Mouse (Mus musculus): ENCODE results near the gene Azgp1. TPM values are rescaled to one million over a fixed set of nuclear protein-coding genes. Genes with fewer than 3 reads are reported as not detected.
"Not testable (repeated sequence)": the region's sequence is repeated elsewhere in the genome, so short reads cannot be mapped to it uniquely, and the experiment has no call there.

The Azgp1 gene
- polyA plus RNA-seq, 1 experiment from 2014 or later, result not detected

- no peak overlapping the region for H3K9ac ChIP-seq
- no peak overlapping the region for H3K4me3 ChIP-seq
- 42% methylated on average over 3 of the region's 3 CpGs for WGBS
- no peak overlapping the region for H3K4me2 ChIP-seq
- no peak overlapping the region for H3K27ac ChIP-seq (replicated peaks)
- no peaks in the 10 kb centered on the region for H3K9me3 ChIP-seq
- no peak for ATAC-seq (ENCODE audit: extremely low read depth, insufficient number of reproducible peaks, low FRiP score, low TSS enrichment)
- no peaks in the 10 kb centered on the region for H3K36me3 ChIP-seq
- H3K4me1 ChIP-seq, result no peaks in the 10 kb centered on the region
- 0 out of 2 replicates have a peak, but pooled peaks cover 6% of the 10 kb centered on the region for H3K27me3 ChIP-seq (replicated peaks)
Measured at GRCm38 (mm10) chr5:137973738-137974137, 7.6 kb upstream of the Azgp1 start.

- 57% methylated on average over 3 of the region's 3 CpGs for WGBS
- no peak overlapping the region for H3K9ac ChIP-seq
- ATAC-seq (ENCODE audit: extremely low read depth, insufficient number of reproducible peaks, low FRiP score, low TSS enrichment), result no peak
- H3K27me3 ChIP-seq (replicated peaks), result 0 out of 2 replicates have a peak, but pooled peaks cover 6% of the 10 kb centered on the region
- no peaks in the 10 kb centered on the region for H3K9me3 ChIP-seq
- no peaks in the 10 kb centered on the region for H3K4me1 ChIP-seq
- H3K4me2 ChIP-seq, result no peak overlapping the region
- H3K27ac ChIP-seq (replicated peaks), result no peak overlapping the region
- no peaks in the 10 kb centered on the region for H3K36me3 ChIP-seq
- no peak overlapping the region for H3K4me3 ChIP-seq
Measured at GRCm38 (mm10) chr5:137974724-137975123, 6.6 kb upstream of the Azgp1 start.

DNA sequence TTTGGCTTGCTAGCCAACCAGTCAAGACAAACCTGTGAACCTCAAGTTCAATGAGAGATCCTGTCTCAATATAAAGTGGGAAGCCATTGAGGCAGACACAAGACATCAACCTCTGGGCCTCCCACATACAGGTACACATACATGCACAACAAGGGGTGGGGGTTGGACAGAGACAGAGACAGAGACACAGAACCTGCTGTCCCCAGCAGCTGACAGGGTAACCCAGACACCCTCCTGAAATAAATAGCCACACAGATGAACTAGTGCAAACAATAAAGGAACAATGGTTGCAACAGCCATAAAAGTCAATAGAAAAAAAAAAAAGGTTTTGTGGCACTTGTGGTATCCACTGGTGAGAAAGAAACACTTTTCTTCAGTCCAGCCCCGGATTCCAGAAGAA, 5.9 kb upstream of the Azgp1 start:
- no peaks in the 10 kb centered on the region for H3K9me3 ChIP-seq
- H3K4me3 ChIP-seq, result no peak overlapping the region
- no peak for ATAC-seq (ENCODE audit: extremely low read depth, insufficient number of reproducible peaks, low FRiP score, low TSS enrichment)
- no peaks in the 10 kb centered on the region for H3K36me3 ChIP-seq
- no peak overlapping the region for H3K27ac ChIP-seq (replicated peaks)
- H3K4me1 ChIP-seq, result no peaks in the 10 kb centered on the region
- H3K4me2 ChIP-seq, result no peak overlapping the region
- 0 out of 2 replicates have a peak, but pooled peaks cover 6% of the 10 kb centered on the region for H3K27me3 ChIP-seq (replicated peaks)
- H3K9ac ChIP-seq, result no peak overlapping the region
- 38% methylated on average over 1 of the region's 1 CpGs for WGBS

DNA sequence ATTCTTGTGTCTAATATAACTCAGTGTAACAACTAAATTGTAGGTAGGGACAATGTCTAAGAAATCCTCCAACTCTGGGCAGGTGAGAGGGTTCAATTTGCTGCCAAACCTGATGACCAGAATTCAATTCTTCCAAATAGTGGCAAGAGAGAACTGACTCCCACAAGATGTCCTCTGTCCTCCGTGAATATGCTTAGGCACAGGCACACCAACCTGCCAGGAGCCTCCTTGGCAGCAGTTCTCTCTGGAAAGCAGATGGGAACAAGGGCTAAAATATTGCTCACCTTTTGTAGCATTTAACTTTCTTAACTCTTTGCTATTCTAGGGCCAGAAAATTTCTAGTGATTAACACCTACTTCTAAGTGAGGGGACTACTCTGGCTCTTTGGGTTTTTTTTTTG, 4.0 kb upstream of the Azgp1 start:
- Histone ChIP-seq H3K4me2 (no peak overlapping the region), H3K4me1 (no peaks in the 10 kb centered on the region), H3K9ac (no peak overlapping the region), H3K4me3 (no peak overlapping the region), H3K27me3 (replicated peaks) (0 out of 2 replicates have a peak, but pooled peaks cover 6% of the 10 kb centered on the region), H3K36me3 (no peaks in the 10 kb centered on the region), H3K27ac (replicated peaks) (no peak overlapping the region), H3K9me3 (no peaks in the 10 kb centered on the region)
- no peak for ATAC-seq (ENCODE audit: extremely low read depth, insufficient number of reproducible peaks, low FRiP score, low TSS enrichment)
- WGBS, result 27% methylated on average over 1 of the region's 1 CpGs

DNA sequence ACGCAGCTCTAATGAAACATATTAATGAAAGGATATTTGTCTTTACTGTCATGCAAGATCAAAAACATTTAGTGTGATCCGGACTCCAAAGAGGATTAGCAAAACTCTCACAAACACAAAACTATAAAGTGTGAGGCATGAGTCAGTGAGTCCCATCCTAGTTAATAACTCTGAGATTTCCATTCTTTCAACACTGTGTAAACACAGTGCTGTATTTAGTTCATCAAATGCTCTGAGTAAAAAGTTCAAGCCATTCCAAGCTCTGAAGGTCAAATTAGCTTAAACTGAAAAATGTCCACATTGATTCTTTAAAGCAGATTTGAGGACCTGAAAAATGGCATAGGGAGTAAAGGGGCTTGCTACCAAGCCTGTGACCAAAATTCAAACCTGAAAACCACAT, 2.2 kb upstream of the Azgp1 start:
- H3K4me1 ChIP-seq, result no peaks in the 10 kb centered on the region
- 0 out of 2 replicates have a peak, but pooled peaks cover 6% of the 10 kb centered on the region for H3K27me3 ChIP-seq (replicated peaks)
- ATAC-seq (ENCODE audit: extremely low read depth, insufficient number of reproducible peaks, low FRiP score, low TSS enrichment), result no peak
- no peak overlapping the region for H3K9ac ChIP-seq
- no peak overlapping the region for H3K4me3 ChIP-seq
- H3K27ac ChIP-seq (replicated peaks), result no peak overlapping the region
- 64% methylated on average over 2 of the region's 2 CpGs for WGBS
- no peaks in the 10 kb centered on the region for H3K36me3 ChIP-seq
- no peak overlapping the region for H3K4me2 ChIP-seq
- H3K9me3 ChIP-seq, result no peaks in the 10 kb centered on the region

DNA sequence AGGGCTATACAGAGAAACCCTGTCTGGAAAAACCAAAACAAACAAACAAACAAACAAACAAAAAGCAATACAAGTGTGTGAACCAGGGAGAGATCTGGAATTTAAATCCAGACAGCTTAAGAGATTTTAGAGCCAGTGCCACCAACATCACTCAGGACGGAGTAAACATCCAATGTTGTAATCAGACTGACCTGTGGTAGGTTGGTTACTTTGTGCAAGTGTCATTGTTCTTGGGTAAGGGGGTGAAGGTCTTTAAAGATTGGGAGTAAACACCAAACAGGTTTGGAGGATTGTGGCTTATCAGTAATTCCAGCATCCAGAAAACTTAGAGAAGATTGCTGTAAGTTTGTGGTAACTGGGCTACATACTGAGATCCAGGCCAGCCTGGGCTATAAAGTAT, 5.0 kb downstream of the Azgp1 start:
- no peaks in the 10 kb centered on the region; the same call in 1 of the 2 replicates for H3K9me3 ChIP-seq
- ATAC-seq (ENCODE audit: extremely low read depth, insufficient number of reproducible peaks, low FRiP score, low TSS enrichment), result no peak
- H3K4me2 ChIP-seq, result no peak overlapping the region
- H3K9ac ChIP-seq, result no peak overlapping the region
- H3K27ac ChIP-seq (replicated peaks), result no peak overlapping the region
- no peaks in the 10 kb centered on the region for H3K36me3 ChIP-seq
- no peaks in the 10 kb centered on the region for H3K27me3 ChIP-seq (replicated peaks)
- no peak overlapping the region for H3K4me3 ChIP-seq
- 69% methylated on average over 1 of the region's 1 CpGs for WGBS
- no peaks in the 10 kb centered on the region for H3K4me1 ChIP-seq

DNA sequence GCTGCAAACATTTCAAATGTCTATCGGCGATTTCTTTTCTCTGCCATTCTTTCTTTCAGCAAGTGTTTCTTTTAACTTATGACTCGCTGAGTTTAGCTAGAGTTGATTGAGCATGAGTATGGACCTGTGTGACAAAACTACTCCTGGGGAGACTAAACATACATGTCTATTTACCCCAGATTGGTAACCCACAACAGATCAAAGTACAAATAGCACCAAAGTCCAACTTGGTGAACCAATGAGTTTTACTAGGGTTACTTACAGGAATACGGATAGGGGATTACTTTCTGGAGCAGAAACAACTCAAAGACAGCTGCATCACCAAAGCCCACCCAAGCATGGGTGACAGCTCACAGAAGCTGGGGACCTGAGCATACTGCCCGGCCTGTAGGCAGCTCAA, 28.1 kb downstream of the Azgp1 start:
- Histone ChIP-seq H3K9ac (no peak overlapping the region), H3K4me2 (no peak overlapping the region), H3K27me3 (replicated peaks) (no peaks in the 10 kb centered on the region), H3K9me3 (peaks cover 8% of the 10 kb centered on the region; the same call in 1 of the 2 replicates), H3K27ac (replicated peaks) (no peak overlapping the region), H3K4me1 (no peaks in the 10 kb centered on the region), H3K4me3 (no peak overlapping the region), H3K36me3 (no peaks in the 10 kb centered on the region)
- ATAC-seq (ENCODE audit: extremely low read depth, insufficient number of reproducible peaks, low FRiP score, low TSS enrichment), result no peak
- 78% methylated on average over 5 of the region's 5 CpGs for WGBS

DNA sequence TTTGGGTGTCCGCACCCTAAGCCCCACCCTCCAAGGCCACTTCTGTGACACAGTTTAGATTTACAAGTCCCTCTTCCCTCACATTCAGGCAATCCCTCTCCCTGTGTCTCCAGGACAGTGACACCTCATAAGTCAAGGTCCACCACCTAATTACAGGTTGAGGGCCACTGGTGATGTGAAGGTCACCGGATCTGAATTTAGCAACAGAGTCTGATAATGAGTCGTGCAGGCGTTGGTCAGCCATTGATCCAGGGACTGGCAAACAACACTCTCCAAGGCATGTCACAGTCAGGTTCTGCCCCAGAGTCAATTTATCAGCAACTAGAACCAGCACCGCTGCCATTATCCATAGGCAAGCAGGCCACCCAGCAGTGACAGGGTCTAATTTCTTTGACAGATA, 31.1 kb downstream of the Azgp1 start:
- Histone ChIP-seq H3K36me3 (no peaks in the 10 kb centered on the region), H3K4me1 (no peaks in the 10 kb centered on the region), H3K27ac (replicated peaks) (no peak overlapping the region), H3K4me2 (no peak overlapping the region), H3K4me3 (no peak overlapping the region), H3K27me3 (replicated peaks) (no peaks in the 10 kb centered on the region), H3K9me3 (peaks cover 4% of the 10 kb centered on the region; the same call in 1 of the 2 replicates), H3K9ac (no peak overlapping the region)
- WGBS, result 75% methylated on average over 5 of the region's 5 CpGs
- no peak for ATAC-seq (ENCODE audit: extremely low read depth, insufficient number of reproducible peaks, low FRiP score, low TSS enrichment)

DNA sequence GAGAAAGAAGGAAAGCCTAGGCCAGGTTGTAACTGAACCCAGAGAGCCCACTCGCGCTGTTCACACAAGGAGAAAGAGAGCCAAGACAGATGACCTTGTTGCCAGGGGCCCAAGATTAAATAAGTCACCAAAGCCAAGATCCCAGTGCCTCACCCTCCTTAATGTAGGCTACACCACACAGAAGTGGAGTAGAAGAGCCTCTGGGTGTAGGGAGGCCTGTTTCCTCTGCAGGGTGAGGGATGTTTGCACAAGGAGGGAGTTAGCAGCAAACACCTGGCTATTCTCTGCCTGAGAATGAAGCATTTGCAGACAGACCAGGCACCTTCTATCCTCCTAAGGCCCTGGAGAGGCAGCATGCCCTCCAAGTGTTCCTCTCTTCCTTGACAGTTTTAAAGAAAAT, 35.2 kb downstream of the Azgp1 start:
- no peak for ATAC-seq (ENCODE audit: extremely low read depth, insufficient number of reproducible peaks, low FRiP score, low TSS enrichment)

GRCm38 (mm10) chr5:138016997-138017396, 35.7 kb downstream of the Azgp1 start:
- H3K27me3 ChIP-seq (replicated peaks), result no peaks in the 10 kb centered on the region
- no peak overlapping the region for H3K4me2 ChIP-seq
- no peak overlapping the region for H3K9ac ChIP-seq
- H3K4me3 ChIP-seq, result no peak overlapping the region
- ATAC-seq (ENCODE audit: extremely low read depth, insufficient number of reproducible peaks, low FRiP score, low TSS enrichment), result no peak
- H3K9me3 ChIP-seq, result peaks cover 4% of the 10 kb centered on the region; the same call in 1 of the 2 replicates
- H3K27ac ChIP-seq (replicated peaks), result no peak overlapping the region
- H3K4me1 ChIP-seq, result no peaks in the 10 kb centered on the region
- H3K36me3 ChIP-seq, result no peaks in the 10 kb centered on the region

More for the DNA sequence above, 35.2 kb downstream of the Azgp1 start:
- Histone ChIP-seq H3K27me3 (replicated peaks) (no peaks in the 10 kb centered on the region), H3K4me2 (no peak overlapping the region), H3K9me3 (peaks cover 4% of the 10 kb centered on the region; the same call in 1 of the 2 replicates), H3K36me3 (no peaks in the 10 kb centered on the region), H3K27ac (replicated peaks) (no peak overlapping the region), H3K4me3 (no peak overlapping the region), H3K4me1 (no peaks in the 10 kb centered on the region), H3K9ac (no peak overlapping the region)
- 82% methylated on average over 2 of the region's 2 CpGs for WGBS

- not testable (repeated sequence) for H3K27ac ChIP-seq (replicated peaks); H3K4me3 ChIP-seq; ATAC-seq (ENCODE audit: extremely low read depth, insufficient number of reproducible peaks, low FRiP score, low TSS enrichment); H3K9ac ChIP-seq; H3K27me3 ChIP-seq (replicated peaks); H3K9me3 ChIP-seq; H3K4me2 ChIP-seq; H3K4me1 ChIP-seq; H3K36me3 ChIP-seq
- whole genome bisulfite sequencing, result 86% methylated on average over 4 of the region's 4 CpGs
Measured at GRCm38 (mm10) chr5:138019577-138019976, 38.3 kb downstream of the Azgp1 start.

- H3K9ac ChIP-seq; H3K4me3 ChIP-seq; H3K27ac ChIP-seq (replicated peaks); H3K27me3 ChIP-seq (replicated peaks); H3K36me3 ChIP-seq; H3K4me2 ChIP-seq; H3K9me3 ChIP-seq; H3K4me1 ChIP-seq; ATAC-seq (ENCODE audit: extremely low read depth, insufficient number of reproducible peaks, low FRiP score, low TSS enrichment): not testable (repeated sequence)
- 77% methylated on average over 4 of the region's 7 CpGs for WGBS
Measured at GRCm38 (mm10) chr5:138020961-138021479, 39.7 kb downstream of the Azgp1 start, which contains the start of the genes Smok3a and Smok3b. Smok3a (plus strand) TSS chr5:138021261. Smok3b (plus strand) TSS chr5:138021429.
